Mouse (Mus musculus) thymus, postnatal 10 days (tissue): ENCODE data around the gene Fam180a.

Experiments used
- DNase-seq, 2 experiments: peaks; one replicate each; pipeline ENCODE4 v3.0.0; 2021; ENCODE audit warnings: low spot score in 2 of 2

The Fam180a gene

GRCm38 (mm10) chr6:35265580-35266278, 60.2 kb downstream of the Fam180a start:
- no peak for DNase-seq
